Mouse (Mus musculus): ENCODE results near the gene Nrxn1.

DNA sequence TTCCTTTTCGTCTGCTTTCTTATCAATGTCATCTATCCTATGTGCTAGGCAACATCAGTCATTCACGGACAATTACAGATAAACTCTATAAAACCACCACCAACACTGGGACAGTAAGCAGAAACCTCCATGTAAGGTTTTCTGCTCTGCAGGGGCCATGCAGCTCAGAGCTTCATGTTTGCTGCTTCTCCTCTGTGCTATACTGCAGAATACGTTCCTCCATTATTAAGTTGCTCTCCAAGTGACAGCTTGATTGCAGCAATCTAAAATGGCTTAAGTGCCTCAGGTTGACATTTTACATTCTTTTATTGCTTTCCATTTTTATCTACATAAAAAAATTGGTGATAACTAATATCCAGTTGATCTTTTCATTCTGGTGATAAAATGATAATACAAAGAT lies 477.9 kb downstream of the Nrxn1 start:
- TF ChIP-seq CTCF (IDR thresholded peaks at IDR 0.05; ENCODE audit: low read depth), result no peak
- TF ChIP-seq EP300 (optimal IDR thresholded peaks at IDR 0.05), result no peak
